ENCODE assay signal across 23 mouse cellular contexts in genomic region chr5:15895098-15895497, GRCm38 (mm10). TPM values are rescaled to one million over a fixed set of nuclear protein-coding genes. Genes with fewer than 3 reads are reported as not detected.
A peak's percentile ranks its signal among the peaks of the same experiment; 100 is the strongest.
DNase-seq lines count a peak whose midpoint lies in the region; ATAC-seq lines count a peak whose summit lies in the region.
"Had no signal": no experiment of that assay in that cellular context is flagged by ENCODE, and none has a peak within 500 bp of the region (broad histone marks: within the 10 kb centered on the region; RNA-seq: fewer than 3 reads in every experiment).

No protein-coding gene starts in this region.

- no peaks in the 10 kb centered on the region for H3K36me3 ChIP-seq in midbrain, embryonic 11.5 days (ENCODE audit: control insufficient read depth, insufficient read depth, low read length)
- H3K36me3 ChIP-seq in midbrain, embryonic 13.5 days, result no peaks in the 10 kb centered on the region
- H3K36me3 ChIP-seq: embryonic facial prominence, embryonic 10.5 days; embryonic facial prominence, embryonic 12.5 days; forebrain, embryonic 15.5 days had no signal

- no peak for DNase-seq in frontal cortex, postnatal 25 days (ENCODE audit: low spot score in 2 of 2)
- DNase-seq in midbrain, embryonic 11.5 days (ENCODE audit: low spot score, missing footprints), result peak; percentile 67
- peak; percentile 38 for DNase-seq in brain, adult 2 months (ENCODE audit: low read depth, low spot score)
- peak; percentile 12 for DNase-seq in telencephalon, adult 2 months (ENCODE audit: low read depth, low spot score)
- no peak for DNase-seq in cerebellum, postnatal 4 days (ENCODE audit: low spot score in 2 of 2)
- no peak for DNase-seq in cerebellum, postnatal 25 days
- DNase-seq: adrenal gland, adult 8-10 months; adrenal gland, postnatal 14 days; adrenal gland, postnatal 36 days; cerebellum, adult 11-12 months; cerebellum, adult 2 months; cerebellum, adult 9-10 months; cerebellum, postnatal 10 days; cerebellum, postnatal 36 days; forebrain, postnatal 0 days had no signal

- H3K27me3 ChIP-seq in midbrain, embryonic 11.5 days (ENCODE audit: control insufficient read depth, insufficient read depth, low read length), result no peaks in the 10 kb centered on the region
- H3K27me3 ChIP-seq in midbrain, embryonic 13.5 days, result no peaks in the 10 kb centered on the region
- H3K27me3 ChIP-seq: embryonic facial prominence, embryonic 12.5 days; forebrain, embryonic 13.5 days; forebrain, embryonic 15.5 days; Patski had no signal

- ATAC-seq in frontal cortex, adult (ENCODE audit: low TSS enrichment), result peak; percentile 83
- ATAC-seq in midbrain, embryonic 11.5 days (ENCODE audit: low FRiP score), result no peak
- ATAC-seq in midbrain, embryonic 13.5 days, result no peak
- ATAC-seq: activated CD4-positive, CD25-positive, alpha-beta regulatory T cell, adult 4 months; forebrain, embryonic 13.5 days; forebrain, embryonic 15.5 days; forebrain, postnatal 0 days; Patski had no signal

- 80% methylated on average over 2 of the region's 2 CpGs for WGBS in midbrain, embryonic 11.5 days
- WGBS in midbrain, embryonic 13.5 days, result 72% methylated on average over 2 of the region's 2 CpGs

- no peak overlapping the region for H3K9ac ChIP-seq in midbrain, embryonic 11.5 days (ENCODE audit: low read length)
- H3K9ac ChIP-seq in midbrain, embryonic 13.5 days (replicated peaks), result no peak overlapping the region
- H3K9ac ChIP-seq: embryonic facial prominence, embryonic 12.5 days; forebrain, embryonic 13.5 days; forebrain, embryonic 15.5 days; forebrain, postnatal 0 days had no signal

- no peaks in the 10 kb centered on the region for H3K9me3 ChIP-seq in midbrain, embryonic 11.5 days (ENCODE audit: control insufficient read depth, low read length)
- H3K9me3 ChIP-seq in midbrain, embryonic 13.5 days, result no peaks in the 10 kb centered on the region
- H3K9me3 ChIP-seq: embryonic facial prominence, embryonic 10.5 days; embryonic facial prominence, embryonic 12.5 days; forebrain, embryonic 13.5 days; forebrain, embryonic 15.5 days had no signal

- no peaks in the 10 kb centered on the region for H3K4me1 ChIP-seq in midbrain, embryonic 11.5 days (ENCODE audit: control insufficient read depth, insufficient read depth, low read length)
- H3K4me1 ChIP-seq in midbrain, embryonic 13.5 days (replicated peaks), result no peaks in the 10 kb centered on the region
- H3K4me1 ChIP-seq: embryonic facial prominence, embryonic 10.5 days; forebrain, embryonic 13.5 days; forebrain, embryonic 15.5 days had no signal

- no peak overlapping the region for H3K27ac ChIP-seq in midbrain, embryonic 11.5 days (ENCODE audit: low read depth, low read length)
- no peak overlapping the region for H3K27ac ChIP-seq in midbrain, embryonic 13.5 days
- H3K27ac ChIP-seq: embryonic facial prominence, embryonic 10.5 days; embryonic facial prominence, embryonic 12.5 days; forebrain, embryonic 13.5 days; forebrain, embryonic 15.5 days had no signal

- H3K4me3 ChIP-seq in midbrain, embryonic 11.5 days (ENCODE audit: low read depth, low read length), result no peak overlapping the region
- no peak overlapping the region for H3K4me3 ChIP-seq in midbrain, embryonic 13.5 days (replicated peaks)
- H3K4me3 ChIP-seq: embryonic facial prominence, embryonic 10.5 days; embryonic facial prominence, embryonic 12.5 days; forebrain, embryonic 13.5 days; forebrain, embryonic 15.5 days had no signal

- no peak overlapping the region for H3K4me2 ChIP-seq in midbrain, embryonic 11.5 days
- no peak overlapping the region for H3K4me2 ChIP-seq in midbrain, embryonic 13.5 days (replicated peaks)
- H3K4me2 ChIP-seq: embryonic facial prominence, embryonic 12.5 days; forebrain, embryonic 13.5 days; forebrain, embryonic 15.5 days had no signal

RNA-seq across cellular contexts. Expression of gene Cacna2d1, which starts 39.4 kb away (rescaled TPM):
- 20.8 TPM in 2 replicates for polyA plus RNA-seq in midbrain, embryonic 11.5 days (2014; fragmentation: Nextera tagmentation; extraction: Ambion mirVana)
- 41.9 and 51.6 TPM in 2 replicates for polyA plus RNA-seq in midbrain, embryonic 13.5 days (2015; fragmentation: Nextera tagmentation; extraction: Ambion mirVana)

Comparison
In these comparisons a context has a peak if more than half of its experiments do, and no peak if none do; other contexts are left out.
1. DNase-seq: peak in midbrain, embryonic 11.5 days (single experiment), brain, adult 2 months (single experiment) and telencephalon, adult 2 months (single experiment); none in frontal cortex, postnatal 25 days (0 of 2), cerebellum, postnatal 4 days (0 of 2) and cerebellum, postnatal 25 days (0 of 2).